Mouse (Mus musculus) thymus, adult 2 months (tissue): ENCODE measurements around the gene Tppp3.

Experiments
- CTCF ChIP-seq: fragments of 200-500 bp; IDR thresholded peaks from 2 replicates; pipeline ENCODE4 v1.5.1; 2012; ENCODE audit warnings: mild to moderate bottlenecking, control low read depth, low read length, moderate library complexity, borderline replicate concordance; ENCODE audit not compliant: control insufficient read depth, poor library complexity, insufficient read depth; ENCODE audit errors: extremely low read depth
- POLR2A ChIP-seq: fragments of 200-500 bp; IDR thresholded peaks from 2 replicates; pipeline ENCODE4 v1.6.1; 2012; ENCODE audit warnings: mild to moderate bottlenecking, low read length, control low read depth, moderate library complexity; ENCODE audit not compliant: control insufficient read depth, poor library complexity, insufficient read depth; ENCODE audit errors: extremely low read depth

DNA sequence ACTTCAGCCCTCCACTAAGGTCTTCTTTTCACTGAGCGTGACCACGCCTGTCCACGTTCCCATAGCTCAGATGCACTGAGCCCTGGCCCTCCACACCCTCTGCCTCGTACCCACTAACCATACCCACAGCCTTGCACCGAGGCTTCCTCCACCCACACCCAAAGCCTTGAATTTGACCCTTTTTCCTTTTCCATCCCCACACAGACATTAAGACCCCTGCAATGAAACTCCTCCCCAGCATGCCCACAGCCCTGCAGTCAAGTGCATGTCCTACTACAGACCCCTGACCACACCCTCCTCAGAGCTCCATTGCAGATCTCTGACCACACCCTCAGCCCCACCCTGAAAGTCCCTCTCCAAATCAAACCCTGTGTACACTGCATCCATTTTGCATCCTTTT, 1.5 kb downstream of the Tppp3 start:
- no peak for TF ChIP-seq POLR2A
- TF ChIP-seq CTCF: no peak
